ENCODE assay signal across 8 mouse cellular contexts in genomic region chr14:118938551-118938950, GRCm38 (mm10). TPM values are rescaled to one million over a fixed set of nuclear protein-coding genes. Genes with fewer than 3 reads are reported as not detected.
DNase-seq lines count a peak whose midpoint lies in the region; ATAC-seq lines count a peak whose summit lies in the region.

No protein-coding gene starts in this region.

- WGBS in limb, embryonic 10.5 days = 2% methylated on average over 7 of the region's 7 CpGs
- WGBS in midbrain, embryonic 12.5 days = 1% methylated on average over 7 of the region's 7 CpGs

- peak overlapping the region; percentile 95 for H3K9ac ChIP-seq in midbrain, embryonic 12.5 days (replicated peaks)

- no peaks in the 10 kb centered on the region for H3K27me3 ChIP-seq in limb, embryonic 10.5 days (ENCODE audit: low read depth, poor library complexity, severe bottlenecking)
- H3K27me3 ChIP-seq in midbrain, embryonic 12.5 days = peaks cover 4% of the 10 kb centered on the region; the same call in 1 of the 2 replicates

- H3K27ac ChIP-seq in limb, embryonic 10.5 days = peak overlapping the region; percentile 97
- H3K27ac ChIP-seq in midbrain, embryonic 12.5 days (replicated peaks) = no peak overlapping the region

- no peaks in the 10 kb centered on the region for H3K9me3 ChIP-seq in limb, embryonic 10.5 days (replicated peaks)
- H3K9me3 ChIP-seq in midbrain, embryonic 12.5 days = no peaks in the 10 kb centered on the region

- DNase-seq in adrenal gland, adult 2 months = peak; percentile 41
- no peak for DNase-seq in adrenal gland, postnatal 25 days
- DNase-seq in adrenal gland, postnatal 36 days = peak; percentile 21 to 22
- peak; percentile 37 for DNase-seq in heart, adult 8-10 months (ENCODE audit: low spot score)
- no peak for DNase-seq in limb, embryonic 10.5 days (ENCODE audit: low spot score)
- no peak for DNase-seq in natural killer cell, adult 2 months (ENCODE audit: low spot score in 2 of 2)
- DNase-seq in cerebellum, postnatal 4 days (ENCODE audit: low spot score in 2 of 2) = no peak

- peak overlapping the region; percentile 99 for H3K4me3 ChIP-seq in limb, embryonic 10.5 days
- H3K4me3 ChIP-seq in midbrain, embryonic 12.5 days = peak overlapping the region; percentile 93

- ATAC-seq in midbrain, embryonic 12.5 days (ENCODE audit: low FRiP score, low read depth) = no peak

- H3K36me3 ChIP-seq in limb, embryonic 10.5 days = peaks cover 6% of the 10 kb centered on the region; the same call in 1 of the 2 replicates
- H3K36me3 ChIP-seq in midbrain, embryonic 12.5 days = no peaks in the 10 kb centered on the region

- peaks cover 43% of the 10 kb centered on the region for H3K4me1 ChIP-seq in limb, embryonic 10.5 days
- H3K4me1 ChIP-seq in midbrain, embryonic 12.5 days = peaks cover 15% of the 10 kb centered on the region

- H3K4me2 ChIP-seq in midbrain, embryonic 12.5 days (replicated peaks) = peak overlapping the region; percentile 65

RNA-seq across cellular contexts. Expression of gene Dnajc3, which starts 0.8 kb away (rescaled TPM):
- total RNA-seq in adrenal gland, adult 2 months (2021) = 10 to 100 TPM; 62.2 to 65.2 TPM
- 9.6 and 12.3 TPM in 2 replicates for polyA plus RNA-seq in adrenal gland, adult 2 months (2012; rRNA removed)
- 58.1 and 60.6 TPM in 2 replicates for total RNA-seq in adrenal gland, postnatal 25 days (2021)
- 10 to 100 TPM; 68.4 to 70.1 TPM for total RNA-seq in adrenal gland, postnatal 36 days (2021)
- total RNA-seq in heart, adult 8-10 months (2022) = 10 to 100 TPM; 25.5 to 33.5 (median 28.4) TPM
- polyA plus RNA-seq in limb, embryonic 10.5 days (2016; fragmentation: Nextera tagmentation; extraction: Ambion mirVana) = 32.9 and 34.2 TPM in 2 replicates
- 23.8 and 26.1 TPM in 2 replicates for polyA plus RNA-seq in midbrain, embryonic 12.5 days (2016; fragmentation: Nextera tagmentation; extraction: Ambion mirVana)

RNA-seq across cellular contexts. Expression of gene Dzip1, which starts 13.3 kb away (rescaled TPM):
- total RNA-seq in adrenal gland, adult 2 months (2021) = 10 to 100 TPM; 12.5 to 13.5 TPM
- 12.5 and 14.6 TPM in 2 replicates for polyA plus RNA-seq in adrenal gland, adult 2 months (2012; rRNA removed)
- total RNA-seq in adrenal gland, postnatal 25 days (2021) = 16.0 and 22.7 TPM in 2 replicates
- 10 to 100 TPM; 10.5 to 11.5 TPM for total RNA-seq in adrenal gland, postnatal 36 days (2021)
- 1 to 10 TPM; 2.1 to 3.1 (median 2.5) TPM for total RNA-seq in heart, adult 8-10 months (2022)
- polyA plus RNA-seq in limb, embryonic 10.5 days (2016; fragmentation: Nextera tagmentation; extraction: Ambion mirVana) = 13.9 and 20.7 TPM in 2 replicates
- polyA plus RNA-seq in midbrain, embryonic 12.5 days (2016; fragmentation: Nextera tagmentation; extraction: Ambion mirVana) = 44.5 and 45.4 TPM in 2 replicates

Comparison
In these comparisons a context has a peak if more than half of its experiments do, and no peak if none do; other contexts are left out.
1. DNase-seq: peak in adrenal gland, adult 2 months (single experiment), adrenal gland, postnatal 36 days (2 of 2) and heart, adult 8-10 months (single experiment); none in adrenal gland, postnatal 25 days (single experiment), limb, embryonic 10.5 days (single experiment), natural killer cell, adult 2 months (0 of 2) and cerebellum, postnatal 4 days (0 of 2).